Mouse (Mus musculus): ENCODE results near the gene Ttc29. TPM values are rescaled to one million over a fixed set of nuclear protein-coding genes. Genes with fewer than 3 reads are reported as not detected.

Gene Ttc29
- total RNA-seq, 4 experiments from 2014 or later = 0.58 to 1.8 (median 0.81) TPM

Other genes with a start within 250 kb of the Ttc29 start
- not detected for gene Pou4f2, start 223.3 kb downstream of the Ttc29 start, total RNA-seq (2022)

Measured in layer of hippocampus, adult 8-10 months (tissue).